Mouse (Mus musculus) forebrain, embryonic 10.5 days (tissue): ENCODE measurements around the gene V1ra8. TPM values are rescaled to one million over a fixed set of nuclear protein-coding genes. Genes with fewer than 3 reads are reported as not detected.
"Not testable (repeated sequence)": the region's sequence is repeated elsewhere in the genome, so short reads cannot be mapped to it uniquely, and the experiment has no call there.

Source experiments
- DNase-seq: peaks from one replicate; pipeline ENCODE4 v3.0.0-alpha.2; 2017; ENCODE audit warnings: low spot score; ENCODE audit errors: extremely low spot score
- H3K27ac ChIP-seq: fragments of 300-500 bp; sonication (generic); 2 replicates; pipeline ENCODE4 v1.5.1; 2016; ENCODE audit warnings: mild to moderate bottlenecking
- H3K27me3 ChIP-seq: fragments of 300-500 bp; sonication (generic); 2 replicates; pipeline ENCODE4 v1.6.1; 2016; ENCODE audit warnings: mild to moderate bottlenecking; ENCODE audit not compliant: poor library complexity, severe bottlenecking
- H3K36me3 ChIP-seq: fragments of 300-500 bp; sonication (generic); replicated peaks from 2 replicates; pipeline ENCODE4 v1.6.1; 2016; ENCODE audit warnings: mild to moderate bottlenecking, moderate library complexity
- H3K4me1 ChIP-seq: fragments of 300-500 bp; sonication (generic); 2 replicates; pipeline ENCODE4 v1.6.1; 2016
- H3K4me3 ChIP-seq: fragments of 300-500 bp; sonication (generic); 2 replicates; pipeline ENCODE4 v1.5.1; 2016; ENCODE audit warnings: mild to moderate bottlenecking, moderate library complexity
- H3K9me3 ChIP-seq: fragments of 300-500 bp; sonication (generic); 2 replicates; pipeline ENCODE4 v1.6.1; 2016; ENCODE audit warnings: mild to moderate bottlenecking, moderate library complexity
- WGBS: fragments of 180-500 bp; shearing (Covaris S2); methylation state at CpG from one replicate; pipeline ENCODE4 v1.1.7; 2016; 5-methylcytosine and 5-hydroxymethylcytosine counted together
- polyA plus RNA-seq: library from polyadenylated mRNA; unstranded; fragments of >200 nt; fragmentation: Nextera tagmentation; extraction: Ambion mirVana; gene quantifications from 2 replicates; pipeline ENCODE4 v1.2.1, GENCODE M21; 2016

The V1ra8 gene
- polyA plus RNA-seq, result not detected in 2 replicates

GRCm38 (mm10) chr6:90202493-90202892, at the start of gene V1ra8:
V1ra8 (plus strand) TSS chr6:90202793.
- not testable (repeated sequence) for H3K36me3 ChIP-seq, H3K4me3 ChIP-seq, DNase-seq, H3K27ac ChIP-seq, H3K9me3 ChIP-seq, H3K27me3 ChIP-seq, H3K4me1 ChIP-seq
- WGBS, result 86% methylated on average over 2 of the region's 2 CpGs

- Histone ChIP-seq H3K36me3 (no peaks in the 10 kb centered on the region), H3K9me3 (peaks cover 24% of the 10 kb centered on the region), H3K27me3 (no peaks in the 10 kb centered on the region), H3K4me3 (no peak overlapping the region), H3K27ac (no peak overlapping the region), H3K4me1 (no peaks in the 10 kb centered on the region)
- no peak for DNase-seq
- WGBS, result 90% methylated on average over 3 of the region's 3 CpGs
These were observed 42.5 kb upstream of the V1ra8 start for GRCm38 (mm10) chr6:90160139-90160538.

- H3K27me3 ChIP-seq, result no peaks in the 10 kb centered on the region
- no peak within 1 kb of the TSS for H3K4me3 ChIP-seq
- H3K9me3 ChIP-seq, result peaks cover 10% of the 10 kb centered on the region
- WGBS, result 77% methylated on average over 2 of the region's 2 CpGs
- H3K36me3 ChIP-seq, result no peaks in the 10 kb centered on the region
- no peak for DNase-seq
- no peaks in the 10 kb centered on the region for H3K4me1 ChIP-seq
- H3K27ac ChIP-seq, result no peak within 1 kb of the TSS
These were observed 28.1 kb upstream of the V1ra8 start, which contains the start of gene Vmn1r52 for GRCm38 (mm10) chr6:90174508-90174907. Vmn1r52 (plus strand) TSS chr6:90174808.

GRCm38 (mm10) chr6:90224338-90224737, 21.7 kb downstream of the V1ra8 start, which contains the start of gene Vmn1r53:
Vmn1r53 (minus strand) TSS chr6:90224438.
- no peak within 1 kb of the TSS for H3K4me3 ChIP-seq
- DNase-seq, result no peak
- whole genome bisulfite sequencing, result 89% methylated on average over 1 of the region's 1 CpGs
- no peaks in the 10 kb centered on the region for H3K27me3 ChIP-seq
- H3K9me3 ChIP-seq, result peaks cover 25% of the 10 kb centered on the region
- H3K27ac ChIP-seq, result no peak within 1 kb of the TSS
- H3K36me3 ChIP-seq, result no peaks in the 10 kb centered on the region
- no peaks in the 10 kb centered on the region for H3K4me1 ChIP-seq

- not testable (repeated sequence) for H3K27ac ChIP-seq, H3K27me3 ChIP-seq, H3K36me3 ChIP-seq, H3K4me3 ChIP-seq, DNase-seq, H3K4me1 ChIP-seq
- 94% methylated on average over 4 of the region's 4 CpGs for WGBS
- H3K9me3 ChIP-seq, result peaks cover 41% of the 10 kb centered on the region
These were observed 29.5 kb downstream of the V1ra8 start for GRCm38 (mm10) chr6:90232114-90232513.

GRCm38 (mm10) chr6:90232681-90233080, 30.1 kb downstream of the V1ra8 start:
- H3K36me3 ChIP-seq, result no peaks in the 10 kb centered on the region
- no peaks in the 10 kb centered on the region for H3K27me3 ChIP-seq
- 59% methylated on average over 27 of the region's 27 CpGs for WGBS
- no peak overlapping the region for H3K4me3 ChIP-seq
- no peaks in the 10 kb centered on the region for H3K4me1 ChIP-seq
- peaks cover 41% of the 10 kb centered on the region for H3K9me3 ChIP-seq
- no peak overlapping the region for H3K27ac ChIP-seq
- DNase-seq, result no peak

GRCm38 (mm10) chr6:90244019-90244418, 41.4 kb downstream of the V1ra8 start:
- Histone ChIP-seq H3K27me3 (no peaks in the 10 kb centered on the region), H3K36me3 (no peaks in the 10 kb centered on the region), H3K4me3 (no peak overlapping the region), H3K4me1 (no peaks in the 10 kb centered on the region), H3K27ac (no peak overlapping the region), H3K9me3 (peaks cover 4% of the 10 kb centered on the region; the same call in 1 of the 2 replicates)
- 90% methylated on average over 3 of the region's 3 CpGs for whole genome bisulfite sequencing
- DNase-seq, result no peak

- Histone ChIP-seq H3K27ac (no peak within 1 kb of the TSS), H3K4me3 (no peak within 1 kb of the TSS), H3K4me1 (no peaks in the 10 kb centered on the region), H3K36me3 (no peaks in the 10 kb centered on the region), H3K9me3 (peaks cover 3% of the 10 kb centered on the region; the same call in 1 of the 2 replicates), H3K27me3 (no peaks in the 10 kb centered on the region)
- 80% methylated on average over 1 of the region's 1 CpGs for WGBS
- DNase-seq, result no peak
These were observed 43.4 kb downstream of the V1ra8 start, which contains the start of gene Vmn1r54 for GRCm38 (mm10) chr6:90246000-90246399. Vmn1r54 (plus strand) TSS chr6:90246300.

Other genes starting within 250 kb of the V1ra8 start
- gene Vmn1r46, start 233.5 kb upstream of the V1ra8 start, polyA plus RNA-seq, result not detected in 2 replicates
- gene Vmn1r47, start 186.6 kb upstream of the V1ra8 start, polyA plus RNA-seq, result not detected in 2 replicates
- not detected in 2 replicates for gene Vmn1r48, start 166.0 kb upstream of the V1ra8 start, polyA plus RNA-seq
- gene Vmn1r49, start 124.3 kb upstream of the V1ra8 start, polyA plus RNA-seq, result not detected in 2 replicates
- gene Vmn1r50, start 101.4 kb upstream of the V1ra8 start, polyA plus RNA-seq, result not detected in 2 replicates
- 0.04 TPM in 1 of 2 replicates, not detected in the other for gene Vmn1r51, start 80.2 kb upstream of the V1ra8 start, polyA plus RNA-seq
- not detected in 2 replicates for gene Vmn1r52, start 28.0 kb upstream of the V1ra8 start, polyA plus RNA-seq
- gene Vmn1r53, start 21.6 kb downstream of the V1ra8 start, polyA plus RNA-seq, result not detected in 2 replicates
- not detected in 2 replicates for gene Vmn1r54, start 43.5 kb downstream of the V1ra8 start, polyA plus RNA-seq
- not detected in 2 replicates for gene BC048671, start 98.4 kb downstream of the V1ra8 start, polyA plus RNA-seq
- gene Chst13, start 122.4 kb downstream of the V1ra8 start, polyA plus RNA-seq, result not detected in 2 replicates
- gene Uroc1, start 130.5 kb downstream of the V1ra8 start, polyA plus RNA-seq, result not detected in 2 replicates
- 5.5 and 6.3 TPM in 2 replicates for gene Zxdc, start 166.7 kb downstream of the V1ra8 start, polyA plus RNA-seq
- 0.98 and 1.2 TPM in 2 replicates for gene Cfap100, start 226.0 kb downstream of the V1ra8 start, polyA plus RNA-seq